Mouse (Mus musculus): ENCODE data around the gene Gm21783. TPM values are rescaled to one million over a fixed set of nuclear protein-coding genes. Genes with fewer than 3 reads are reported as not detected.
"Not testable (repeated sequence)": the region's sequence is repeated elsewhere in the genome, so short reads cannot be mapped to it uniquely, and the experiment has no call there.

Gene Gm21783
- total RNA-seq (2021): not detected
- long read RNA-seq, experiment 1: 0 reads
- long read RNA-seq, experiment 2: 0 reads

- DNase-seq; intact Hi-C loops (cut with DNase I): not testable (repeated sequence)
These were observed at the start of gene Gm21783 for GRCm38 (mm10) chrY:44981163-44981562. Gene Gm21783, minus strand, starts transcription at chrY:44981263.

Data from gastrocnemius, postnatal 36 days (tissue).